Mouse (Mus musculus) gastrocnemius, adult 2 months (tissue): Measurements from ENCODE around the gene Bcar3. TPM values are rescaled to one million over a fixed set of nuclear protein-coding genes. Genes with fewer than 3 reads are reported as not detected.

Experiments
- DNase-seq: peaks from one replicate; pipeline ENCODE4 v3.0.0; 2022
- H3K27ac ChIP-seq: fragments of 200-600 bp; 2 replicates; pipeline ENCODE4 v1.8.1; 2022; ENCODE audit warnings: mild to moderate bottlenecking
- H3K4me3 ChIP-seq: fragments of 200-600 bp; 2 replicates; pipeline ENCODE4 v1.8.1; 2022; ENCODE audit warnings: mild to moderate bottlenecking, moderate library complexity
- CTCF ChIP-seq: fragments of 200-600 bp; IDR thresholded peaks from 2 replicates; pipeline ENCODE4 v1.8.1; 2022; ENCODE audit warnings: antibody characterized with exemption, mild to moderate bottlenecking, moderate library complexity
- intact Hi-C: fragments of 180-260 bp; cut with DNase I; formaldehyde crosslinking; loops from one replicate; pipeline ENCODE4 v1.15.1; 2025
- total RNA-seq, 2 experiments: library from RNA; stranded (reverse); gene quantifications; 2 replicates each; pipeline ENCODE4 v1.2.3; 2021

Bcar3 gene
- total RNA-seq, 2 experiments from 2014 or later: 4.9 to 5.2 TPM

- intact Hi-C loops: loop anchor here (5.0 kb wide), 2 partner anchors 172 to 342 kb away; no protein-coding TSS in a partner anchor
- Histone ChIP-seq H3K27ac (peak overlapping the region; percentile 29), H3K4me3 (no peak overlapping the region)
- TF ChIP-seq CTCF: peak; percentile 69
- peak; percentile 63 for DNase-seq
Observed at GRCm38 (mm10) chr3:122295511-122295910, 1.6 kb downstream of the Bcar3 start.

- Histone ChIP-seq H3K27ac (no peak overlapping the region), H3K4me3 (no peak overlapping the region)
- no peak for TF ChIP-seq CTCF
- intact Hi-C loops: loop anchor here (5.0 kb wide), 2 partner anchors 170 to 340 kb away; no protein-coding TSS in a partner anchor
- DNase-seq: peak; percentile 71
Observed at GRCm38 (mm10) chr3:122296979-122297378, 3.0 kb downstream of the Bcar3 start.

GRCm38 (mm10) chr3:122300983-122301919, 7.3 kb downstream of the Bcar3 start:
- intact Hi-C loops: no loop called here
- no peak for TF ChIP-seq CTCF
- no peak overlapping the region for H3K27ac ChIP-seq
- no peak overlapping the region for H3K4me3 ChIP-seq
- DNase-seq: peak; percentile 34

- H3K4me3 ChIP-seq: no peak overlapping the region
- intact Hi-C loops: no loop called here
- H3K27ac ChIP-seq: no peak overlapping the region
- DNase-seq: no peak
- TF ChIP-seq CTCF: no peak
Observed at GRCm38 (mm10) chr3:122304560-122304959, 10.6 kb downstream of the Bcar3 start.

DNA sequence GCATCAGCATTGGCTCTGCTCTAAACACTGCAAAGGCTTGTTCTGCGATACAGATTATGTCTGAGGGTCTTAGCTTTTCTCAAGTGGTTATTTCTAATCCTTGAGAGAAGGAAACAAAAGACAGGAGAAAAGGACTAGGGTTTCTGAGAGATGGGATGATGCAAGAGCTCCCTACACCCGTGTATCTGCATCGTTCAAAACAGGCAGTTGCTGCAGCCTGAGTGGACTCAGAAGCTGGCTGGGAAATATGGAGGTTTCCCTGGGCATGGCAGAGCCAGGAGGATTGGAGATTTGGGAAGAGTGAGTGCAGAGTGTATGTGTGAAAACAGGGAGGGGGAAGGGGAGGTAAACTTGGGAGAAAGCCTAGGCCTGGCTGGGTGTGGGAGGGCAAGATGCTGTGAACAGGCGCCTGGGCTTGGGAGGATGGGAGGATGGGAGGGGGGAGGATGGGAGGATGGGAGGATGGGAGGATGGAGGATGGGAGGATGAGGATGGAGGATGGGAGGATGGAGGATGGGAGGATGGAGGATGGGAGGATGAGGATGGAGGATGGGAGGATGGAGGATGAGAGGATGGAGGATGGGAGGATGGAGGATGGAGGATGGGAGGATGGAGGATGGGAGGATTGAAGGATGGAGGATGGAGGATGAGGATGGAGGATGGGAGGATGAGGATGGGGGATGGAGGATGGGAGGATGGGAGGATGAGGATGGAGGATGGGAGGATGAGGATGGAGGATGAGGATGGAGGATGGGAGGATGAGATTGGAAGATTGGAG, 14.1 kb downstream of the Bcar3 start:
- DNase-seq: no peak
- TF ChIP-seq CTCF: no peak
- Histone ChIP-seq H3K27ac (no peak overlapping the region), H3K4me3 (no peak overlapping the region)
- intact Hi-C loops: no loop called here

GRCm38 (mm10) chr3:122308981-122309380, 15.0 kb downstream of the Bcar3 start:
- DNase-seq: no peak
- intact Hi-C loops: no loop called here
- H3K4me3 ChIP-seq: no peak overlapping the region
- H3K27ac ChIP-seq: no peak overlapping the region
- TF ChIP-seq CTCF: no peak

- intact Hi-C loops: loop anchor here (1.0 kb wide), 2 partner anchors 154 to 326 kb away; no protein-coding TSS in a partner anchor
- peak; percentile 100; the same call in 1 of the 2 replicates for TF ChIP-seq CTCF
Observed at GRCm38 (mm10) chr3:122312078-122312477, 18.1 kb downstream of the Bcar3 start.

GRCm38 (mm10) chr3:122312936-122313629, 19.1 kb downstream of the Bcar3 start:
- Histone ChIP-seq H3K4me3 (no peak overlapping the region), H3K27ac (no peak overlapping the region)

More at GRCm38 (mm10) chr3:122312078-122312477, 18.1 kb downstream of the Bcar3 start:
- DNase-seq: peak; percentile 83
- Histone ChIP-seq H3K4me3 (no peak overlapping the region), H3K27ac (no peak overlapping the region)

GRCm38 (mm10) chr3:122313936-122314335, 20.0 kb downstream of the Bcar3 start:
- no peak for TF ChIP-seq CTCF
- Histone ChIP-seq H3K4me3 (no peak overlapping the region), H3K27ac (no peak overlapping the region)
- intact Hi-C loops: no loop called here
- DNase-seq: no peak

More at GRCm38 (mm10) chr3:122312936-122313629, 19.1 kb downstream of the Bcar3 start:
- intact Hi-C loops: loop anchor here (1.0 kb wide), 2 partner anchors 153 to 325 kb away; no protein-coding TSS in a partner anchor
- no peak for DNase-seq
- TF ChIP-seq CTCF: no peak

GRCm38 (mm10) chr3:122316621-122317020, 22.7 kb downstream of the Bcar3 start:
- no peak for TF ChIP-seq CTCF
- no peak for DNase-seq
- intact Hi-C loops: no loop called here
- Histone ChIP-seq H3K27ac (no peak overlapping the region; the same call in 1 of the 2 replicates), H3K4me3 (peak overlapping the region; percentile 34)

DNA sequence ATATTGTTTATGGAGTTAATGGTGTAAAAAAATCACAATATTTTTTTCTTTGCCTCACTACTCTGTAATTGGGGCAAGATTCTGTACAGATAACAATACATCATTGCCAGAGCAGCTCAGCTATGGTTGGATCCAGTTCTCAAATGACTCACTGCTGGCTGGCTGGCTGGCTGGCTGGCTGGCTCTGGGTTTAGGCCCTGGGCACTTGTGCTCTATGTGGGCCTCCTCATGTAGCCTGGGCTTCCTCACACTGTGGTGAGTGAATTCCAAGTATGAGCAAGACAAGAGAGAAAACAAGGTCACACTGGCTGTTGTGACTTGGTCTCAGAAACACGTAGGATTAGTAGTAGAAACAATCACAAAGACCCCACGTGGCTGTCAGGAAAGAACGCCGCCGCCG, 23.4 kb downstream of the Bcar3 start:
- TF ChIP-seq CTCF: no peak
- peak; percentile 64 for DNase-seq
- no peak overlapping the region for H3K4me3 ChIP-seq
- H3K27ac ChIP-seq: no peak overlapping the region
- intact Hi-C loops: no loop called here

DNA sequence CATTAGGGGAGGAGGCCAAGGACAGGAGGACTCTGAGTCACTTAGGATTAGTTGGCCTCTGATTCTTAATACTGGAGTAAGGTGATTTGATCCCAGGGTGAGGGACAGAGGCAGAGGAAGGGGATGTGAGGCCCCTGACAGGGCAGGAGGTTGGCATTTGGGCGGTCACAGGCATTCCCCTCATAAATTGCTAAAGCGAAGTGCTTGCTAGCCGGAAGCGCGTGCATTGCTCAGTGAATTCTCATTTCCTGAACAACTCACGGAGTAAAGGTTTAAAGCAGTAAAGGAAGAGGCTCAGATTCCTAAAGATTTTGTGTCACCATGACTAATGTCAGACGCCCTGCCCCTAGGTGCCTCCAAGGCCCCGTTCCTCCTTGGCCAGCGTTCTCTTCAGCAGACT, 28.3 kb downstream of the Bcar3 start:
- Histone ChIP-seq H3K27ac (no peak overlapping the region), H3K4me3 (no peak overlapping the region)
- no peak for DNase-seq
- TF ChIP-seq CTCF: no peak
- intact Hi-C loops: no loop called here
